Mouse (Mus musculus) megakaryocyte progenitor cell, adult 5-6 weeks (primary cell): ENCODE results near the gene Speer4f2. TPM values are rescaled to one million over a fixed set of nuclear protein-coding genes. Genes with fewer than 3 reads are reported as not detected.
A peak's percentile ranks its signal among the peaks of the same experiment; 100 is the strongest.
"Not testable (repeated sequence)": the region's sequence is repeated elsewhere in the genome, so short reads cannot be mapped to it uniquely, and the experiment has no call there.

Source experiments
- ATAC-seq: replicated peaks from 2 replicates; pipeline ENCODE4 v1.8.0; 2016; ENCODE audit warnings: mild to moderate bottlenecking, moderate TSS enrichment, inconsistent platforms; ENCODE audit not compliant: poor library complexity
- total RNA-seq, 2 experiments: library from RNA; stranded (forward) in 1 of 2; stranded (reverse) in 1 of 2; fragments of 157-497, 149-512 nt in 1 of 2; fragments of 200-1000 nt in 1 of 2; gene quantifications; 2 replicates each; pipeline versions ENCODE4 v1.2.3 to v1.2.4; 2015 to 2017

Gene Speer4f2
- total RNA-seq (2015) (not detected in 2 replicates), total RNA-seq (2017) (not detected in 2 replicates)

GRCm38 (mm10) chr5:17372880-17373279 lies at the start of gene Speer4f2:
Gene Speer4f2, plus strand, starts transcription at chr5:17373180.
- not testable (repeated sequence) for ATAC-seq

GRCm38 (mm10) chr5:17328946-17329566 lies 43.9 kb upstream of the Speer4f2 start:
- no peak for ATAC-seq

GRCm38 (mm10) chr5:17334836-17335235 lies 38.1 kb upstream of the Speer4f2 start:
- ATAC-seq = no peak

- ATAC-seq = peak; percentile 17; the same call in 1 of the 2 replicates
Observed at GRCm38 (mm10) chr5:17345741-17346140, 27.2 kb upstream of the Speer4f2 start.

GRCm38 (mm10) chr5:17359394-17359999 lies 13.5 kb upstream of the Speer4f2 start:
- ATAC-seq = no peak

GRCm38 (mm10) chr5:17389926-17390325 lies 16.9 kb downstream of the Speer4f2 start:
- ATAC-seq = peak; percentile 90

- no peak for ATAC-seq
Observed at GRCm38 (mm10) chr5:17391207-17391606, 18.2 kb downstream of the Speer4f2 start.

GRCm38 (mm10) chr5:17400571-17400970 lies 27.6 kb downstream of the Speer4f2 start:
- ATAC-seq = no peak

- no peak for ATAC-seq
Observed at GRCm38 (mm10) chr5:17401206-17402077, 28.5 kb downstream of the Speer4f2 start.

GRCm38 (mm10) chr5:17402330-17403125 lies 29.5 kb downstream of the Speer4f2 start:
- ATAC-seq = peak; percentile 95

GRCm38 (mm10) chr5:17403584-17403983 lies 30.6 kb downstream of the Speer4f2 start:
- no peak for ATAC-seq

- ATAC-seq = no peak
Observed at GRCm38 (mm10) chr5:17408924-17409660, 36.1 kb downstream of the Speer4f2 start.

GRCm38 (mm10) chr5:17417201-17417600 lies 44.2 kb downstream of the Speer4f2 start:
- no peak for ATAC-seq

GRCm38 (mm10) chr5:17419215-17419820 lies 46.3 kb downstream of the Speer4f2 start:
- ATAC-seq = no peak

- no peak for ATAC-seq
Observed at GRCm38 (mm10) chr5:17419921-17420320, 46.9 kb downstream of the Speer4f2 start.

- no peak for ATAC-seq
Observed at GRCm38 (mm10) chr5:17422225-17422624, 49.2 kb downstream of the Speer4f2 start.

GRCm38 (mm10) chr5:17426930-17427329 lies 54.0 kb downstream of the Speer4f2 start:
- ATAC-seq = no peak
